Mouse (Mus musculus): Measurements from ENCODE around the gene Hoxb1.

Gene Hoxb1

GRCm38 (mm10) chr11:96365441-96366091, at the start of gene Hoxb1:
Gene Hoxb1 (plus strand): TSS chr11:96365752.
- no peak for DNase-seq (ENCODE audit: low spot score)

GRCm38 (mm10) chr11:96316696-96317607, 48.6 kb upstream of the Hoxb1 start:
- DNase-seq (ENCODE audit: low spot score) = no peak

- DNase-seq (ENCODE audit: low spot score) = no peak
Observed at GRCm38 (mm10) chr11:96317608-96318367, 47.8 kb upstream of the Hoxb1 start, which contains the start of gene Hoxb4. Gene Hoxb4 (plus strand): TSS chr11:96318267.

- DNase-seq (ENCODE audit: low spot score) = peak; percentile 54
Observed at GRCm38 (mm10) chr11:96318368-96319070, 47.0 kb upstream of the Hoxb1 start.

- no peak for DNase-seq (ENCODE audit: low spot score)
Observed at GRCm38 (mm10) chr11:96319071-96319902, 46.3 kb upstream of the Hoxb1 start.

GRCm38 (mm10) chr11:96319910-96320309, 45.6 kb upstream of the Hoxb1 start:
- no peak for DNase-seq (ENCODE audit: low spot score)

GRCm38 (mm10) chr11:96320688-96321087, 44.9 kb upstream of the Hoxb1 start:
- no peak for DNase-seq (ENCODE audit: low spot score)

GRCm38 (mm10) chr11:96321846-96322245, 43.7 kb upstream of the Hoxb1 start:
- no peak for DNase-seq (ENCODE audit: low spot score)

- DNase-seq (ENCODE audit: low spot score) = no peak
Observed at GRCm38 (mm10) chr11:96322738-96323137, 42.8 kb upstream of the Hoxb1 start.

- no peak for DNase-seq (ENCODE audit: low spot score)
Observed at GRCm38 (mm10) chr11:96323154-96323553, 42.4 kb upstream of the Hoxb1 start, which contains the start of gene Hoxb3. Gene Hoxb3 (plus strand): TSS chr11:96323326.

- no peak for DNase-seq (ENCODE audit: low spot score)
Observed at GRCm38 (mm10) chr11:96324125-96324524, 41.4 kb upstream of the Hoxb1 start.

GRCm38 (mm10) chr11:96324965-96325364, 40.6 kb upstream of the Hoxb1 start:
- no peak for DNase-seq (ENCODE audit: low spot score)

- no peak for DNase-seq (ENCODE audit: low spot score)
Observed at GRCm38 (mm10) chr11:96325747-96326212, 39.8 kb upstream of the Hoxb1 start.

GRCm38 (mm10) chr11:96326705-96327104, 38.8 kb upstream of the Hoxb1 start:
- DNase-seq (ENCODE audit: low spot score) = no peak

- DNase-seq (ENCODE audit: low spot score) = no peak
Observed at GRCm38 (mm10) chr11:96327122-96327521, 38.4 kb upstream of the Hoxb1 start.

- DNase-seq (ENCODE audit: low spot score) = no peak
Observed at GRCm38 (mm10) chr11:96327750-96328149, 37.8 kb upstream of the Hoxb1 start.

- no peak for DNase-seq (ENCODE audit: low spot score)
Observed at GRCm38 (mm10) chr11:96328605-96329004, 36.9 kb upstream of the Hoxb1 start.

- no peak for DNase-seq (ENCODE audit: low spot score)
Observed at GRCm38 (mm10) chr11:96332105-96332504, 33.4 kb upstream of the Hoxb1 start.

GRCm38 (mm10) chr11:96332618-96333032, 32.9 kb upstream of the Hoxb1 start:
- DNase-seq (ENCODE audit: low spot score) = no peak

GRCm38 (mm10) chr11:96333241-96334001, 32.1 kb upstream of the Hoxb1 start:
- no peak for DNase-seq (ENCODE audit: low spot score)
